Mouse (Mus musculus): ENCODE results near the gene Cacna2d1. TPM values are rescaled to one million over a fixed set of nuclear protein-coding genes. Genes with fewer than 3 reads are reported as not detected.
A peak's percentile ranks its signal among the peaks of the same experiment; 100 is the strongest.

The Cacna2d1 gene
- polyA plus RNA-seq, 1 experiment: 184 TPM

- no peak for TF ChIP-seq POLR2A (IDR thresholded peaks at IDR 0.05; ENCODE audit: insufficient read depth, low read depth, low read length)
- no peak overlapping the region for H3K27ac ChIP-seq (ENCODE audit: insufficient read depth, low read depth, low read length)
- H3K4me1 ChIP-seq (ENCODE audit: control insufficient read depth, insufficient read depth, low read length): peaks cover 3% of the 10 kb centered on the region; the same call in 1 of the 2 replicates
- WGBS: 78% methylated on average over 4 of the region's 4 CpGs
- H3K4me3 ChIP-seq (ENCODE audit: insufficient read depth, low read depth, low read length): no peak overlapping the region
Observed at GRCm38 (mm10) chr5:15993252-15993944, 58.9 kb downstream of the Cacna2d1 start.

GRCm38 (mm10) chr5:15997190-15997589, 62.7 kb downstream of the Cacna2d1 start:
- no peak overlapping the region for H3K4me3 ChIP-seq (ENCODE audit: insufficient read depth, low read depth, low read length)
- H3K27ac ChIP-seq (ENCODE audit: insufficient read depth, low read depth, low read length): no peak overlapping the region
- WGBS: 83% methylated on average over 3 of the region's 3 CpGs
- TF ChIP-seq CTCF (IDR thresholded peaks at IDR 0.05; ENCODE audit: insufficient read depth, low read depth, low read length): no peak
- TF ChIP-seq POLR2A (IDR thresholded peaks at IDR 0.05; ENCODE audit: insufficient read depth, low read depth, low read length): no peak
- peaks cover 6% of the 10 kb centered on the region for H3K4me1 ChIP-seq (ENCODE audit: control insufficient read depth, insufficient read depth, low read length)

DNA sequence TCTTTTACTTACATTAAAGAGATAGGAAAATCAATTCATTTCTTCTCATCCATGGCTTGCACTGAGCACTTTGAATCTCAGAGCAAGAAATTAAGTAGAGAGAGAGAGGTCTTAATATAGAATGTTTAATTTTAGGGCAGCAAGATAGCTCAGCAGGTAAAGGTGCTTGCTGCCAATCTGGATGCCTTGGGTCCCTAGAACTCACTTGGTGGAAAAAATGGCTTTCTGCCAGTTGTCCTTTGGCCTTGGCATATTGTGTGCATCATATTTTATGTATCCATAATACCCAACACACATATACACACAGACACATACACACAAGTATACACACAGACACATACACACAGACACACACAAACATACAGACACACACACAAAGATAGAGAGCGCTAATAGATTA, 63.3 kb downstream of the Cacna2d1 start:
- no peak overlapping the region for H3K4me3 ChIP-seq (ENCODE audit: insufficient read depth, low read depth, low read length)
- H3K27ac ChIP-seq (ENCODE audit: insufficient read depth, low read depth, low read length): no peak overlapping the region
- WGBS: 95% methylated on average over 1 of the region's 1 CpGs
- peaks cover 9% of the 10 kb centered on the region for H3K4me1 ChIP-seq (ENCODE audit: control insufficient read depth, insufficient read depth, low read length)
- TF ChIP-seq POLR2A (IDR thresholded peaks at IDR 0.05; ENCODE audit: insufficient read depth, low read depth, low read length) (no peak), CTCF (IDR thresholded peaks at IDR 0.05; ENCODE audit: insufficient read depth, low read depth, low read length) (no peak)

- H3K4me1 ChIP-seq (ENCODE audit: control insufficient read depth, insufficient read depth, low read length): peaks cover 17% of the 10 kb centered on the region
- no peak overlapping the region for H3K4me3 ChIP-seq (ENCODE audit: insufficient read depth, low read depth, low read length)
- TF ChIP-seq CTCF (IDR thresholded peaks at IDR 0.05; ENCODE audit: insufficient read depth, low read depth, low read length) (no peak), POLR2A (IDR thresholded peaks at IDR 0.05; ENCODE audit: insufficient read depth, low read depth, low read length) (no peak)
- WGBS: 49% methylated on average over 2 of the region's 2 CpGs
- H3K27ac ChIP-seq (ENCODE audit: insufficient read depth, low read depth, low read length): 0 out of 2 replicates have a peak overlapping the region, but pooled peaks have one; percentile 69
Observed at GRCm38 (mm10) chr5:16000917-16001316, 66.4 kb downstream of the Cacna2d1 start.

DNA sequence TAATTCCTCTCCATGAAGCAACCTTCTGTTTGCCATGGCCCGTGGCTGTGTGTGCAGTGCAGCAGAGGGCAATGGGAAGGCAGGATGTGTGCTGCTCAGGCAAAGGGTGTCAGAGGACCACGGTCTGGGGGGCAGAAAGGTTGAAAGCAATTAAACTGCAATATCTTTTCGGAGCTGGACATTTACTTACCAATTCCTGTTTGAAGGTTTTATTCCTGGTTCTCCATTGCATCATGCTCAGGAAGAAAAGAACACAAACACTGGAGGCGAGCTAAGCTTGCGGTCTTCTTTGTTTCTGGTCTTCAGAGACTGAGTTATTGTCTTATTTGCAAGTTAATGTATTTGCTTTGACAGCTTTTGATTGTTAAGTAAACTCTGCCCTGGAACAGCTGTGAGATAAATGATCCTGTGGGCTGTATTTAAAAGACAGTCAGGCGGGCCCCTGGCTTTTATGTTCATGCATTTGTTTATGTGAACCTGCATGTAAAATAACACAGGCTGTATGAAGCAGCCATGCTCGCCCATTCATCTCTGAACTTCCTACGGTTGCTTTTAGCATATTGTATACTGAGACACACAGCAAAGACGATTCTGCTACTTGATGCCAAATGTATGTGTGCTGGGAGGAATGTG, 68.1 kb downstream of the Cacna2d1 start:
- TF ChIP-seq POLR2A (IDR thresholded peaks at IDR 0.05; ENCODE audit: insufficient read depth, low read depth, low read length) (no peak), CTCF (IDR thresholded peaks at IDR 0.05; ENCODE audit: insufficient read depth, low read depth, low read length) (no peak)
- Histone ChIP-seq H3K4me1 (ENCODE audit: control insufficient read depth, insufficient read depth, low read length) (peaks cover 14% of the 10 kb centered on the region), H3K4me3 (ENCODE audit: insufficient read depth, low read depth, low read length) (no peak overlapping the region), H3K27ac (ENCODE audit: insufficient read depth, low read depth, low read length) (peak overlapping the region; percentile 69; the same call in 1 of the 2 replicates)
- 32% methylated on average over 9 of the region's 9 CpGs for WGBS

DNA sequence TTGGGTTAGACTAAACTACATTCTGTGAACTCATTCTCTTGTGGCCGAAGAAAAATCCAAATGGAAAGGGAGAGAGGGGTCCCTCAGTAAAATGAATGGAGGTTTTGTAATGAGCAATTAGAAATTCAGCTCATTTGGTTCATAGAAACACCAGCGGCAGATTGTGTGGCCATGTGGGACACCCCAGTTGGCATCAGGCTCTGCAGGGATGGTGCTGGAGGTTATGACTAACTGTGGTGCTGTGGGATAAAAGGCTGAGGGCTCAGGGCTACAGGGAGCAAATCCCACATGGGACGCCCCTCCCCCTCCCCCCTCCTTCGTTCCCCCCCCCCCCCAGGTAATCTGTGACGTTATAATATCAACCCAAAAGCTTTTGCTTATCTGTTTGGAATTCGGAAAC, 69.8 kb downstream of the Cacna2d1 start:
- WGBS: 36% methylated on average over 6 of the region's 6 CpGs
- Histone ChIP-seq H3K27ac (ENCODE audit: insufficient read depth, low read depth, low read length) (no peak overlapping the region), H3K4me3 (ENCODE audit: insufficient read depth, low read depth, low read length) (no peak overlapping the region), H3K4me1 (ENCODE audit: control insufficient read depth, insufficient read depth, low read length) (peaks cover 14% of the 10 kb centered on the region)
- TF ChIP-seq POLR2A (IDR thresholded peaks at IDR 0.05; ENCODE audit: insufficient read depth, low read depth, low read length) (no peak), CTCF (IDR thresholded peaks at IDR 0.05; ENCODE audit: insufficient read depth, low read depth, low read length) (no peak)

DNA sequence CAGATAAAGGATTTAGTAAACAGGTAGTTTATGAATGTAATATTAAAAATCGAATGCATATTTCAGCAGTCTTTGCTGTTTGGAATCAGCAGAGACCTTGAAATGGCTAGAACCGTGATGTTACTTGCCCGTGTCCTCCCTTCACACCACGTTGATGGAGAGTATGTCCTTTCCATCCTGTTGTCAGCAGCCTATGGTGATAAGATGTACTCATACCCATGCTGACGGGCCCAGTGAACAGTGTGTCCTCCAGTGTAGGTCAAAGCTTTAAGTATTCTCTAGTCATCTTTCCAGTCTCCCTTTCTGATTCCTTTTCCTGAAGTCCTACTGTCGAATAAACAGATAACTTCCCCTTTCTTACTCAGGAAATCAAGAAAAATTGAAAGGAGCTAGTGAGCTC, 72.5 kb downstream of the Cacna2d1 start:
- no peak overlapping the region for H3K4me3 ChIP-seq (ENCODE audit: insufficient read depth, low read depth, low read length)
- WGBS: 92% methylated on average over 6 of the region's 6 CpGs
- TF ChIP-seq POLR2A (IDR thresholded peaks at IDR 0.05; ENCODE audit: insufficient read depth, low read depth, low read length) (no peak), CTCF (IDR thresholded peaks at IDR 0.05; ENCODE audit: insufficient read depth, low read depth, low read length) (no peak)

DNA sequence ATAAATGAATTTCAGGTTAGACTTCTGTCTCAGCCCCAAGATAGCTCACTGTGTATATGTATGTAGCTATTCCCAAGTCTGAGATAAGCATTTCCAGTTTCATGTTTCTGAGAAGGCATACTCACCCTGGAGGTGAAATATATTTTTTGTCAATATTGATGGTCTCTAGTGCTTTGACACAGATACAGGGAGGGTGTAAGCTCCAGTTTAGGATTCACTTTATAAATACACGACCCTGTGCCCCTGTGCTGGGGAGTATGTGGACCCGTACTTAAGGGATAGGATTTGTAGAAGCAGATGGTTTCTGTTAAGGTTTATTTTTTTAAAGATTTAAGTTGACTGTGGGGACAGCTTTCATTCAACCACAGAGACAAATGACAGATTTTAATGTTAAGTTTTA, 79.2 kb downstream of the Cacna2d1 start:
- WGBS: 89% methylated on average over 2 of the region's 2 CpGs
- no peak for TF ChIP-seq POLR2A (IDR thresholded peaks at IDR 0.05; ENCODE audit: insufficient read depth, low read depth, low read length)
- no peak for TF ChIP-seq CTCF (IDR thresholded peaks at IDR 0.05; ENCODE audit: insufficient read depth, low read depth, low read length)
- H3K4me3 ChIP-seq (ENCODE audit: insufficient read depth, low read depth, low read length): no peak overlapping the region
- no peaks in the 10 kb centered on the region for H3K4me1 ChIP-seq (ENCODE audit: control insufficient read depth, insufficient read depth, low read length)
- H3K27ac ChIP-seq (ENCODE audit: insufficient read depth, low read depth, low read length): no peak overlapping the region

More for the DNA sequence above, 72.5 kb downstream of the Cacna2d1 start:
- H3K4me1 ChIP-seq (ENCODE audit: control insufficient read depth, insufficient read depth, low read length): peaks cover 11% of the 10 kb centered on the region
- no peak overlapping the region; the same call in 1 of the 2 replicates for H3K27ac ChIP-seq (ENCODE audit: insufficient read depth, low read depth, low read length)

DNA sequence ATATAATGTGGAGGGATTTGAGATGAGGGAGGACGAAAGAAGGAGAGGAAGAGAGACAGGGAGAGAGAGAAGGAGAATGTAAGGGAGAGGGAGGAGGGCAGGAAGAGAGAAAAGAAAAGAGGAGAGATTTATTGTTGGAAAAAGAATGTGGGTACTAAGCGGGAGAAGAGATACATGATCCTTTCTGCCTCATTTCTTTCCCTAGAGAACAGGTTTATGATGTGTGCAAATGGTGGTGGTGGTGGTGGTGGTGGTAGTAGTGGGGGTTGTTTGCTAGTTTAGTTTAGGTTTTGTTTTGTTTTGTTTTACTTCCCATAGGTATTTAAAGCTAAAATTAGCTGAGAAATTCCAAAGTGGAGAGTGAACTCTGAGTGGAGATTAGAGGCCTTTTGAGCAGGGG, 79.9 kb downstream of the Cacna2d1 start:
- no peaks in the 10 kb centered on the region for H3K4me1 ChIP-seq (ENCODE audit: control insufficient read depth, insufficient read depth, low read length)
- H3K27ac ChIP-seq (ENCODE audit: insufficient read depth, low read depth, low read length): no peak overlapping the region
- 90% methylated on average over 2 of the region's 2 CpGs for WGBS
- TF ChIP-seq POLR2A (IDR thresholded peaks at IDR 0.05; ENCODE audit: insufficient read depth, low read depth, low read length) (no peak), CTCF (IDR thresholded peaks at IDR 0.05; ENCODE audit: insufficient read depth, low read depth, low read length) (no peak)
- H3K4me3 ChIP-seq (ENCODE audit: insufficient read depth, low read depth, low read length): no peak overlapping the region
